Mouse (Mus musculus) stomach, embryonic 15.5 days (tissue): Measurements from ENCODE around the gene Olfr5. TPM values are rescaled to one million over a fixed set of nuclear protein-coding genes. Genes with fewer than 3 reads are reported as not detected.
"Not testable (repeated sequence)": the region's sequence is repeated elsewhere in the genome, so short reads cannot be mapped to it uniquely, and the experiment has no call there.

Source experiments
- ATAC-seq: fragments of 200-750 bp; cut with Nextera tagmentation; 2 replicates; pipeline ENCODE4 v1.8.0; 2017; ENCODE audit warnings: low read depth, moderate number of reproducible peaks, moderate TSS enrichment; ENCODE audit not compliant: insufficient read depth, low FRiP score
- H3K27ac ChIP-seq: fragments of 300-500 bp; sonication (generic); 2 replicates; pipeline ENCODE4 v1.5.1; 2015; ENCODE audit warnings: mild to moderate bottlenecking, inconsistent platforms
- H3K27me3 ChIP-seq: fragments of 300-500 bp; sonication (generic); replicated peaks from 2 replicates; pipeline ENCODE4 v1.6.1; 2015; ENCODE audit warnings: inconsistent platforms
- H3K36me3 ChIP-seq: fragments of 300-500 bp; sonication (generic); 2 replicates; pipeline ENCODE4 v1.6.1; 2015; ENCODE audit warnings: inconsistent platforms
- H3K4me1 ChIP-seq: fragments of 300-500 bp; sonication (generic); 2 replicates; pipeline ENCODE4 v1.6.1; 2015; ENCODE audit warnings: inconsistent platforms
- H3K4me2 ChIP-seq: fragments of 300-500 bp; sonication (generic); 2 replicates; pipeline ENCODE4 v1.6.1; 2015; ENCODE audit warnings: mild to moderate bottlenecking, inconsistent platforms
- H3K4me3 ChIP-seq: fragments of 300-500 bp; sonication (generic); replicated peaks from 2 replicates; pipeline ENCODE4 v1.5.1; 2015; ENCODE audit warnings: inconsistent platforms
- H3K9ac ChIP-seq: fragments of 300-500 bp; sonication (generic); 2 replicates; pipeline ENCODE4 v1.6.1; 2015; ENCODE audit warnings: inconsistent platforms
- H3K9me3 ChIP-seq: fragments of 300-500 bp; sonication (generic); 2 replicates; pipeline ENCODE4 v1.6.1; 2016; ENCODE audit warnings: inconsistent platforms
- WGBS: fragments of 180-500 bp; shearing (Covaris S2); methylation state at CpG from one replicate; pipeline ENCODE4 v1.1.7; 2015; 5-methylcytosine and 5-hydroxymethylcytosine counted together
- polyA plus RNA-seq: library from polyadenylated mRNA; unstranded; fragments of >200 nt; fragmentation: Nextera tagmentation; extraction: Ambion mirVana; gene quantifications from 2 replicates; pipeline ENCODE4 v1.2.1, GENCODE M21; 2015

Gene Olfr5
- polyA plus RNA-seq: not detected in 2 replicates

DNA sequence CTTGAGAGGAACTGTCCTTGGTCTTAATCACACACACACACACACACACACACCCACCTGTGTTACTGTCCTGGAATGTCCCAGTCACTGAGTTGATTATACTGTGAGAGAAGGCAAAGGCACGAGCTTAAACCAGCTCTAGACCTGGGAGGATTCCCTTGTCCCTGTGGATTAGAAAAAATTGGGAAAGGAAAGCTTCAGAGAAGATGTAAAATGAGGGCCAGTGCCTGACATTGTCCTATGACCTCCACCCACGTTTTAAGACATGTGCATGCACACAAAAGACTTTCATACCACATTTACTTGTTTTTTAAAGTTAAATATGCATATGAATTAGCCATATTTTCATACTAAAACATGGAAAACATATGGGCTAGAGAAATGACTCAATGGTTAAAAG lies at the start of gene Olfr5:
Gene Olfr5 (minus strand): TSS at position 101 of the 400 bp plus-strand sequence.
- no peak within 1 kb of the TSS for H3K27ac ChIP-seq
- H3K4me3 ChIP-seq: no peak within 1 kb of the TSS
- no peaks in the 10 kb centered on the region for H3K36me3 ChIP-seq
- H3K9me3 ChIP-seq: no peaks in the 10 kb centered on the region
- H3K27me3 ChIP-seq: no peaks in the 10 kb centered on the region
- no peak for ATAC-seq
- H3K4me1 ChIP-seq: no peaks in the 10 kb centered on the region
- H3K4me2 ChIP-seq: no peak within 1 kb of the TSS
- WGBS: 32% methylated on average over 2 of the region's 2 CpGs
- no peak within 1 kb of the TSS for H3K9ac ChIP-seq

DNA sequence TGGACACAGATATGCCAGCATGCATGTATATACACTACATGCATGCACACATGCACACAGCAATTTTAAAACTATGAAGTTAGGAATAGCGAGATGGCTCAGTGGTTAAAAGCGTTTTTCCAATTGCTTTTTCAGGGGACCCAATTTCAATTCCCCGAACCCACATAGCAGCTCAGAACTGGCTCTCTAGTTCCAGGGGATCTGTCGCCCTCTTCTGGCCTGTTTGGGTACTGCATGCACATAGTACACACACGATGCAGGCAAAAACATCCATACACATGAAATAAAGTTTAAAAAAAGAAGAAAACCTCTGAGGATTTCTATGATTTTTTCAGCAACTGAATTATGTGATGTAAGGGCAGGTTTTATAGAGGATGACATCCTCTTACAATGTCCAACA lies 39.4 kb upstream of the Olfr5 start:
- Histone ChIP-seq H3K36me3 (no peaks in the 10 kb centered on the region), H3K27ac (no peak overlapping the region), H3K4me1 (no peaks in the 10 kb centered on the region), H3K9me3 (no peaks in the 10 kb centered on the region), H3K27me3 (no peaks in the 10 kb centered on the region), H3K4me2 (no peak overlapping the region), H3K9ac (no peak overlapping the region), H3K4me3 (no peak overlapping the region)
- no peak for ATAC-seq
- WGBS: 69% methylated on average over 5 of the region's 5 CpGs

DNA sequence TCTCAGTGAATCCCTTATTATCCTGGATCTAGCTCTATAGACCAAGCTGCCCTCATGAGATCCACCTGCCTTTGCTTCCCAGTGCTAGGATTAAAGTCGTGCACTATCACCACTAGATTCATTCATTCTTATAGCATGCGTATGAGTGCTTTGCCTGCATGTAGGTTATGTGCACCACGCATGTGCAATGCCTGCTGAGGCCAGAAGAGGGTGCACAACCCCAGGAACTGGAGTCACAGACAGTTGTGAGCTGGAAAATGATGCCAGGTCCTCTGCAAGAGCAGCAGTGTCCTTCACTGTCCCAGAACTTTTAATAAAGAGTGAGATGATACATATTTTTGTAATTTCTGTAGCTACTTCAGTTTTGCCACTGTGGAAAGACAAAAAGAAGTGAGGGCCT lies 38.3 kb upstream of the Olfr5 start:
- Histone ChIP-seq H3K4me3 (no peak overlapping the region), H3K4me2 (no peak overlapping the region), H3K36me3 (no peaks in the 10 kb centered on the region), H3K4me1 (no peaks in the 10 kb centered on the region), H3K9ac (no peak overlapping the region), H3K27ac (no peak overlapping the region), H3K9me3 (no peaks in the 10 kb centered on the region), H3K27me3 (no peaks in the 10 kb centered on the region)
- ATAC-seq: no peak
- 61% methylated on average over 3 of the region's 3 CpGs for WGBS

DNA sequence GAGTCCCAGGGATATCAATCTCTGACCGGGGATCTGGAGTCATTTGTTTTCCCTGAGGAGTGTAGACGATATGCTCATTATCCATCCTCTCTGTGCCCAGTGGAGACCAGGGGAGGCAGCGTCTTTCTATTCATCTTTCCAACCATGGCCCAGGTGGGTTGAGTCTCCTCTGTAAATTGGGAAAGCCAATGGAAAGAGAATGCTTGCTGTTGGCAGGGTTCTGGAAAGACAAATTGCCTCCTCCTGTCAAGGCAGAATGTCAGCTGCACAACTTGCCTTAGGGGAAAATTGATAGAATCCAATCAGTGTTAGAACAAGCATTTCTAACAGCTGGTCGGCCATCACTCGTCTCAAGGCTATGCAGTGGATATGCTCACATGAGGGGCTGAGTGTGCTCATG lies 36.1 kb upstream of the Olfr5 start, which contains the start of gene Olfr1349:
Gene Olfr1349 (minus strand): TSS at position 101 of the 400 bp plus-strand sequence.
- no peak for ATAC-seq

DNA sequence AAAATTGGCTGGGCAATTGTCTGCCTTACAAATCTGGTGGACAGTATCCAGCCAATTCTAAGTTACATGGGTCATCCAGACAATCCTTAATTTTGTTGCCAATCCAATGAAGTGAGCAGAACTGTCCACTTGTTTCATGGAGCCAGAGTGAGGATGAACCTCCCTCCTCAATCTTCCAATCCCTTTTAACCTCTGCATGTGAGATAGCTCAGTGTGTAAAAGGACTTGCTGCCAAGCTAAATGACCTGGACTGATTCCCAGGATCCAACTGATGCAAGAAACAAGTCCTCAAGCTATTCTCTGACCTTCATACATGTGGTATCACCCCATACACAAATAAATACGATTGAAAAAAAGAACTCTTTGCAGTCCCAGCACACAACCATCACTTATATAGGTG lies 34.9 kb upstream of the Olfr5 start:
- no peak overlapping the region for H3K4me3 ChIP-seq
- ATAC-seq: no peak
- H3K36me3 ChIP-seq: no peaks in the 10 kb centered on the region
- no peak overlapping the region for H3K27ac ChIP-seq
- no peaks in the 10 kb centered on the region for H3K4me1 ChIP-seq
- no peaks in the 10 kb centered on the region for H3K9me3 ChIP-seq
- H3K27me3 ChIP-seq: no peaks in the 10 kb centered on the region
- no peak overlapping the region for H3K4me2 ChIP-seq
- 31% methylated on average over 1 of the region's 1 CpGs for WGBS
- H3K9ac ChIP-seq: no peak overlapping the region

More for the DNA sequence above, 36.1 kb upstream of the Olfr5 start, which contains the start of gene Olfr1349:
- Histone ChIP-seq H3K27ac (no peak within 1 kb of the TSS), H3K9me3 (no peaks in the 10 kb centered on the region), H3K9ac (no peak within 1 kb of the TSS), H3K4me1 (no peaks in the 10 kb centered on the region), H3K36me3 (no peaks in the 10 kb centered on the region), H3K4me2 (no peak within 1 kb of the TSS), H3K4me3 (no peak within 1 kb of the TSS), H3K27me3 (no peaks in the 10 kb centered on the region)
- 83% methylated on average over 5 of the region's 5 CpGs for WGBS

DNA sequence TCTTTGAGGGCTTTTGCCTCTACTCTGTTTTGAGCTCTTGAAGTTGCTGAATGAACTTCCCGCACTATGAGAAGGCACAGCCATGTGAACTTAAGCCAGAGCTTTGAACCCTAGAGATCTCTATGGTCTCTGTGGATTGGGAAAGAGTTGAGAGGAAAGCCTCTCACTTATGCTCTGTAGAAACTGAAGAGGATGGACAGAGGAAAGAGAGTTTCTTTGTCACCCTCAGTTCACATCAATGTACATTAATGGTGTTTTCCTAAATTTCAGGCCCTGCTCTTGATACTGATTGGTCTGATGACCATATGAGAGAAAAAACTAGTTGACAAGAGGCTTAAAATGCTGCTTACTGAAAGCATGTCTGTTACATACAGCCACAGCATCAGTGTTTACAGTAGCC lies 21.9 kb upstream of the Olfr5 start, which contains the start of gene Olfr1348:
Gene Olfr1348 (minus strand): TSS at position 101 of the 400 bp plus-strand sequence.
- ATAC-seq: no peak
- 90% methylated on average over 1 of the region's 1 CpGs for WGBS
- no peaks in the 10 kb centered on the region for H3K27me3 ChIP-seq

DNA sequence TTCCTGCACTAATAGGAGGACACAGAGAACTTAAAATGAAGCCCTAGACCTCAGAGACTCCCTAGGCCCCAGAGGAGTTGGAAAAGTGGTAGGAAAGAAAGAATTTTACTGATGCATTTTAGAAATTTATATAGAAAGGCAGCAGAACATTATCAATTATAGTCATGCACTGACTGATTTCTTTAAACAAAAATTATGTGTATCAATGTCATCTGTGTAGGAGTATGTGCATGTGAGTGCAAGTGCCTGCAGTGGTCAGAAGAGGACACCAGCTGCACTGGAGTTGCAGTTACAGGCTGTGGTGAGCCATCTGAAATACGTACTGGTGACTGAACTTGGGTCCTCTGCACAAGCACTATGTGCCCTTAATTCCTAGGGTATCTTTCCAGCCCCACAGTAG lies 12.9 kb upstream of the Olfr5 start, which contains the start of gene Olfr1347:
Gene Olfr1347 (minus strand): TSS at position 101 of the 400 bp plus-strand sequence.
- WGBS: 65% methylated on average over 1 of the region's 1 CpGs
- Histone ChIP-seq H3K9me3 (no peaks in the 10 kb centered on the region), H3K4me3 (no peak within 1 kb of the TSS), H3K36me3 (no peaks in the 10 kb centered on the region), H3K27me3 (no peaks in the 10 kb centered on the region), H3K9ac (no peak within 1 kb of the TSS), H3K27ac (no peak within 1 kb of the TSS), H3K4me2 (no peak within 1 kb of the TSS), H3K4me1 (no peaks in the 10 kb centered on the region)
- ATAC-seq: no peak

More for the DNA sequence above, 21.9 kb upstream of the Olfr5 start, which contains the start of gene Olfr1348:
- Histone ChIP-seq H3K4me1 (no peaks in the 10 kb centered on the region), H3K4me3 (no peak within 1 kb of the TSS), H3K9me3 (no peaks in the 10 kb centered on the region), H3K4me2 (no peak within 1 kb of the TSS), H3K27ac (no peak within 1 kb of the TSS), H3K9ac (no peak within 1 kb of the TSS), H3K36me3 (no peaks in the 10 kb centered on the region)

DNA sequence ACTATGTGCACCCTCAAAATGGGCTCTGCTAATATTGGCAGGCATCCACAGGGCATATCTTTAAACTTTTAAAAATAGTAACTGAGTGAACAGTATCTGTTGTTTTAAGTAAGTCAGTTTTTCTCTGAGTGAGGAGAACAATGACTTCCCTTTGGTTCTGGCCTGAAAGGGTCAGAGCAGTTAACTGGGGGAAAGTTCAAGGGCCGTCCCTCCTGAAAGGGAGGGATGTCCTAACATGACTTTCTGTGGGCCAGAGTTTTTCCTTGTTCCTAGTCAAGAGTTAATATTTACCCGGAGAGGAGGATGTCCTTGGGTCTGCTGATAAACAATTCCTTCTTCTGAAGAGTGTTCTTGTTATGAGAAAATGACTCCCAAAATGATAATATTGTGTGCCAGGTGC lies 9.1 kb downstream of the Olfr5 start:
- H3K4me2 ChIP-seq, H3K9ac ChIP-seq, H3K4me3 ChIP-seq, H3K27me3 ChIP-seq, H3K4me1 ChIP-seq, H3K9me3 ChIP-seq, H3K36me3 ChIP-seq, ATAC-seq, H3K27ac ChIP-seq: not testable (repeated sequence)
- 43% methylated on average over 2 of the region's 2 CpGs for WGBS

DNA sequence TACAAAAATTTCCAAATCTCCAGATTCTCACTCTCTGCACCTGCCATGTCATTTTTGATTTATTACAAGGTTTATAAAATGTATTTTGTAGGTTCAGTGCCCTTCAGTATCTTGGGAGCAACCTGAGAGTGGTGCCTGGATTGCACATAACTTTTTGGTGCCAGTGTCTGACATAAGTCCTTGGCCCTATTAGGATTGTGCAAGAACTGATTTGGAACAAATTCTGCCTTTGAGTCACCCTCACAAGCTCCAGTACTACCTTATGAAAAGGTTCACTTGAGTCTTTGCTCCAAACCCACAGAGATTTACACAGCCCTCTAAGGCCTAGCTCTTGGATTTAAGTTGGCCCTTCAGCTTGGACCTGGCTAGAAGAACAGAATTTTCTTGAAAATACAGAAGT lies 19.8 kb downstream of the Olfr5 start, which contains the start of gene Olfr1346:
Gene Olfr1346 (plus strand): TSS at position 151 of the 400 bp plus-strand sequence.
- Histone ChIP-seq H3K9ac (no peak within 1 kb of the TSS), H3K4me2 (no peak within 1 kb of the TSS), H3K4me3 (no peak within 1 kb of the TSS), H3K27ac (no peak within 1 kb of the TSS), H3K36me3 (no peaks in the 10 kb centered on the region), H3K4me1 (no peaks in the 10 kb centered on the region), H3K9me3 (no peaks in the 10 kb centered on the region), H3K27me3 (no peaks in the 10 kb centered on the region)
- no peak for ATAC-seq

DNA sequence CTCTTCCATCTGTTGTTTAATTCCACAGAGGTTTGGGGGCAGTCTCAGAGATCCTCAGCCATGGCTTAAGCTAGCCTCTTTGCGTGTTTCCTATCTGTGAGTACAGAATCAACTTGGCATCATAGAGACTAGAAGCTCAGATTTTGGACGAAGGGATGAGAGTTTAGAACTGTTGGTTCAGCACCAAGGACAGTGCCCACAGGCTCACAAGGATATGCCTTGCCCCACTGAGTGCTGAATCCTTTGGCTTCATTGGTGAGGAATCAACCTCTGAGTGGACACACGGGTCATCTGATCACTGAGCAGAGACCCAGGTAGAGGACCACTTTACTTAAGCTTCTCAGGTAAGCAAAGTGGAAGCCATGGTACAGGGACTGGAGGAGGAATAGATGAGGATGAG lies 30.3 kb downstream of the Olfr5 start:
- no peak overlapping the region for H3K27ac ChIP-seq
- no peaks in the 10 kb centered on the region for H3K9me3 ChIP-seq
- no peak overlapping the region for H3K4me2 ChIP-seq
- no peaks in the 10 kb centered on the region for H3K27me3 ChIP-seq
- H3K4me1 ChIP-seq: no peaks in the 10 kb centered on the region
- no peak for ATAC-seq
- H3K4me3 ChIP-seq: no peak overlapping the region
- 46% methylated on average over 3 of the region's 3 CpGs for WGBS
- H3K9ac ChIP-seq: no peak overlapping the region
- no peaks in the 10 kb centered on the region for H3K36me3 ChIP-seq

DNA sequence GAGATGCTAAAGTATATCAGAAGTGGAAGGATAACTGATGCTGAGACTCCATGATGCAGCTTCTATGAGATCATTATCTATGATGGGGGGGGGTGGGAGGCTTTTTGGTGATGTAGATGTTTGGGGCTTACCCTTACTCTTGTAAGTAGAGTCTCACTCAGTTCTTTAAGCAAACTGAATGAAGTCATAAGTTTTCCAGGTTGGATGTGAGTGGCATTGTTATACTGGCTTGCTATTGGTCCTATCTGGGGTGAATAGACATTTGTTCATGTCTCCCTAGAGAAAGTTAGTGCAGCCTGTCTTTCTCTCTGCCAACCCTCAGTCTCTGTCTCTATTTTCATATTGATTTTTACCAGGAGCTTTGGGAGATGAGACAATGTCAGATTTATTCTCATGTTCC lies 30.9 kb downstream of the Olfr5 start, which contains the start of gene Olfr1336:
Gene Olfr1336 (plus strand): TSS at position 301 of the 400 bp plus-strand sequence.
- Histone ChIP-seq H3K27ac (no peak within 1 kb of the TSS), H3K27me3 (no peaks in the 10 kb centered on the region)

DNA sequence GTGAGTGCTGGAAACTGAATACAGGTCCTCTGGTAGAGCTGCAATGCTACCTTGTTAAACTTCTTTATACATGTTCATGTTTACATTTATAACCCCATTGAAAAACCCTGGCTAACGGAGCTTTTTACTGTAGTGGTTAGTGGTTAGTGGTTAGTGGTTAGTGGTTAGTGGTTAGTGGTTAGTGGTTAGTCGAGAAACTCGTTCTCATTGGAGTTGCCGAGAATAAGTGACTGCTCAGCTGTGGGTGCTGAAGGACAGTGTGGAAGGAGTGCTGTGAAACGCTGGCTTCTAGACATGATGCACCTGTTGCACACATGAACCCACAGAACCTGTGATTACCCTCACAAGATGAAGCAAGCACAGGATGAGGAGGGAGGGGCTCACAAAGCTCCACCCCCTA lies 39.0 kb downstream of the Olfr5 start:
- H3K4me2 ChIP-seq: no peak overlapping the region
- no peaks in the 10 kb centered on the region for H3K9me3 ChIP-seq
- no peak overlapping the region for H3K9ac ChIP-seq
- ATAC-seq: no peak
- H3K27ac ChIP-seq: no peak overlapping the region
- no peaks in the 10 kb centered on the region for H3K36me3 ChIP-seq
- WGBS: 75% methylated on average over 5 of the region's 5 CpGs
- H3K4me1 ChIP-seq: no peaks in the 10 kb centered on the region
- H3K4me3 ChIP-seq: no peak overlapping the region
- H3K27me3 ChIP-seq: no peaks in the 10 kb centered on the region

More for the DNA sequence above, 30.9 kb downstream of the Olfr5 start, which contains the start of gene Olfr1336:
- no peaks in the 10 kb centered on the region for H3K36me3 ChIP-seq
- ATAC-seq: no peak
- H3K4me3 ChIP-seq: no peak within 1 kb of the TSS
- no peaks in the 10 kb centered on the region for H3K4me1 ChIP-seq
- H3K9ac ChIP-seq: no peak within 1 kb of the TSS
- no peaks in the 10 kb centered on the region for H3K9me3 ChIP-seq
- no peak within 1 kb of the TSS for H3K4me2 ChIP-seq

DNA sequence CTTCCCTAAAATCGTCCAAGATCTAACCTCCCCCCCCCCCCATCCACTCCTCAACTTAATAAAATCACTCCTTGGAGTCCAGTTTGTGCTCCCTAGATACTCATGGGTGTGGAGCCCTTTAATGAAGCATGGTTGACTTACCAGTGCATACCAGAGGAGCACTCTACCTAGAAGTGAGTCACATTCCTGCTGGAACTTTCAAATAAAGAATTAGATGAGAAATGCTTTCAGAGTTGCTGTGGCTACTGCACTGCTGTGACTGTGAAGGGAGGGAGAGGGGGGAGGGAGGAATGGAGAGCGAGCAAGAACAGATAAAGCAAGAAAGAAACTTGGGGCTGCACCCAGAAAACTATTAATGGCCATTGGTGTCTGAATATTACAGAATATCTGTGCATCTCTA lies 45.6 kb downstream of the Olfr5 start:
- Histone ChIP-seq H3K9ac (no peak overlapping the region), H3K27ac (no peak overlapping the region), H3K36me3 (no peaks in the 10 kb centered on the region), H3K27me3 (no peaks in the 10 kb centered on the region), H3K4me2 (no peak overlapping the region), H3K4me3 (no peak overlapping the region), H3K4me1 (no peaks in the 10 kb centered on the region), H3K9me3 (no peaks in the 10 kb centered on the region)
- WGBS: 52% methylated on average over 2 of the region's 2 CpGs
- no peak for ATAC-seq
